Mouse (Mus musculus): ENCODE results near the gene Gm20696. TPM values are rescaled to one million over a fixed set of nuclear protein-coding genes. Genes with fewer than 3 reads are reported as not detected.

The Gm20696 gene
- polyA plus RNA-seq, 1 experiment, result 3.0 TPM

GRCm38 (mm10) chr6:99491146-99491545 is 175.5 kb downstream of the Gm20696 start:
- TF ChIP-seq CTCF (IDR thresholded peaks at IDR 0.05; ENCODE audit: extremely low read depth, insufficient read depth, low read length), result no peak
- no peak for TF ChIP-seq POLR2A (IDR thresholded peaks at IDR 0.05; ENCODE audit: extremely low read depth, insufficient read depth, low read length)
- Histone ChIP-seq H3K4me3 (ENCODE audit: insufficient read depth, low read length) (no peak overlapping the region), H3K4me1 (ENCODE audit: control insufficient read depth, insufficient read depth, low read length) (peaks cover 1% of the 10 kb centered on the region; the same call in 1 of the 2 replicates), H3K27ac (ENCODE audit: insufficient read depth, low read length) (no peak overlapping the region)

- no peak for TF ChIP-seq POLR2A (IDR thresholded peaks at IDR 0.05; ENCODE audit: extremely low read depth, insufficient read depth, low read length)
- TF ChIP-seq CTCF (IDR thresholded peaks at IDR 0.05; ENCODE audit: extremely low read depth, insufficient read depth, low read length), result no peak
- Histone ChIP-seq H3K27ac (ENCODE audit: insufficient read depth, low read length) (no peak overlapping the region), H3K4me1 (ENCODE audit: control insufficient read depth, insufficient read depth, low read length) (peaks cover 2% of the 10 kb centered on the region), H3K4me3 (ENCODE audit: insufficient read depth, low read length) (no peak overlapping the region)
These were observed 176.5 kb downstream of the Gm20696 start for GRCm38 (mm10) chr6:99489900-99490648.

- TF ChIP-seq POLR2A (IDR thresholded peaks at IDR 0.05; ENCODE audit: extremely low read depth, insufficient read depth, low read length), result no peak
- TF ChIP-seq CTCF (IDR thresholded peaks at IDR 0.05; ENCODE audit: extremely low read depth, insufficient read depth, low read length), result no peak
- no peak overlapping the region for H3K4me3 ChIP-seq (ENCODE audit: insufficient read depth, low read length)
- no peak overlapping the region for H3K27ac ChIP-seq (ENCODE audit: insufficient read depth, low read length)
- H3K4me1 ChIP-seq (ENCODE audit: control insufficient read depth, insufficient read depth, low read length), result peaks cover 2% of the 10 kb centered on the region
These were observed 177.2 kb downstream of the Gm20696 start for GRCm38 (mm10) chr6:99489423-99489822.

- Histone ChIP-seq H3K4me1 (ENCODE audit: control insufficient read depth, insufficient read depth, low read length) (peaks cover 5% of the 10 kb centered on the region), H3K27ac (ENCODE audit: insufficient read depth, low read length) (no peak overlapping the region), H3K4me3 (ENCODE audit: insufficient read depth, low read length) (no peak overlapping the region)
- TF ChIP-seq POLR2A (IDR thresholded peaks at IDR 0.05; ENCODE audit: extremely low read depth, insufficient read depth, low read length), result no peak
- peak; percentile 29; the same call in 1 of the 2 replicates for TF ChIP-seq CTCF (IDR thresholded peaks at IDR 0.05; ENCODE audit: extremely low read depth, insufficient read depth, low read length)
These were observed 180.5 kb downstream of the Gm20696 start for GRCm38 (mm10) chr6:99485884-99486640.

GRCm38 (mm10) chr6:99485217-99485883 is 181.2 kb downstream of the Gm20696 start:
- Histone ChIP-seq H3K4me3 (ENCODE audit: insufficient read depth, low read length) (no peak overlapping the region), H3K27ac (ENCODE audit: insufficient read depth, low read length) (no peak overlapping the region), H3K4me1 (ENCODE audit: control insufficient read depth, insufficient read depth, low read length) (peaks cover 5% of the 10 kb centered on the region)
- no peak for TF ChIP-seq CTCF (IDR thresholded peaks at IDR 0.05; ENCODE audit: extremely low read depth, insufficient read depth, low read length)

- Histone ChIP-seq H3K4me1 (ENCODE audit: control insufficient read depth, insufficient read depth, low read length) (peaks cover 5% of the 10 kb centered on the region), H3K27ac (ENCODE audit: insufficient read depth, low read length) (no peak overlapping the region), H3K4me3 (ENCODE audit: insufficient read depth, low read length) (no peak overlapping the region)
- no peak for TF ChIP-seq CTCF (IDR thresholded peaks at IDR 0.05; ENCODE audit: extremely low read depth, insufficient read depth, low read length)
- no peak for TF ChIP-seq POLR2A (IDR thresholded peaks at IDR 0.05; ENCODE audit: extremely low read depth, insufficient read depth, low read length)
These were observed 181.7 kb downstream of the Gm20696 start for GRCm38 (mm10) chr6:99484884-99485216.

- no peak overlapping the region for H3K27ac ChIP-seq (ENCODE audit: insufficient read depth, low read length)
- H3K4me3 ChIP-seq (ENCODE audit: insufficient read depth, low read length), result no peak overlapping the region
- TF ChIP-seq POLR2A (IDR thresholded peaks at IDR 0.05; ENCODE audit: extremely low read depth, insufficient read depth, low read length) (no peak), CTCF (IDR thresholded peaks at IDR 0.05; ENCODE audit: extremely low read depth, insufficient read depth, low read length) (no peak)
- peaks cover 5% of the 10 kb centered on the region for H3K4me1 ChIP-seq (ENCODE audit: control insufficient read depth, insufficient read depth, low read length)
These were observed 182.3 kb downstream of the Gm20696 start for GRCm38 (mm10) chr6:99484197-99484725.

GRCm38 (mm10) chr6:99483556-99483955 is 183.0 kb downstream of the Gm20696 start:
- Histone ChIP-seq H3K4me3 (ENCODE audit: insufficient read depth, low read length) (no peak overlapping the region), H3K4me1 (ENCODE audit: control insufficient read depth, insufficient read depth, low read length) (peaks cover 5% of the 10 kb centered on the region), H3K27ac (ENCODE audit: insufficient read depth, low read length) (no peak overlapping the region)
- TF ChIP-seq POLR2A (IDR thresholded peaks at IDR 0.05; ENCODE audit: extremely low read depth, insufficient read depth, low read length) (no peak), CTCF (IDR thresholded peaks at IDR 0.05; ENCODE audit: extremely low read depth, insufficient read depth, low read length) (no peak)

GRCm38 (mm10) chr6:99481568-99481967 is 185.0 kb downstream of the Gm20696 start:
- H3K27ac ChIP-seq (ENCODE audit: insufficient read depth, low read length), result no peak overlapping the region
- no peak for TF ChIP-seq POLR2A (IDR thresholded peaks at IDR 0.05; ENCODE audit: extremely low read depth, insufficient read depth, low read length)
- no peak for TF ChIP-seq CTCF (IDR thresholded peaks at IDR 0.05; ENCODE audit: extremely low read depth, insufficient read depth, low read length)
- H3K4me1 ChIP-seq (ENCODE audit: control insufficient read depth, insufficient read depth, low read length), result peaks cover 5% of the 10 kb centered on the region
- no peak overlapping the region for H3K4me3 ChIP-seq (ENCODE audit: insufficient read depth, low read length)
